Mouse (Mus musculus) embryo, embryonic 10 days (tissue): ENCODE results near the gene Pkm.

Source experiments
- DNase-seq: peaks from one replicate; pipeline ENCODE4 v3.0.0-alpha.2; 2015; ENCODE audit warnings: low spot score

Pkm gene

GRCm38 (mm10) chr9:59709225-59709624, 53.1 kb downstream of the Pkm start:
- DNase-seq: no peak

- no peak for DNase-seq
Measured at GRCm38 (mm10) chr9:59716275-59716898, 60.2 kb downstream of the Pkm start.

GRCm38 (mm10) chr9:59718237-59718636, 62.1 kb downstream of the Pkm start:
- no peak for DNase-seq

- DNase-seq: no peak
Measured at GRCm38 (mm10) chr9:59721144-59721543, 65.0 kb downstream of the Pkm start.

GRCm38 (mm10) chr9:59723096-59723657, 67.0 kb downstream of the Pkm start:
- DNase-seq: peak; percentile 93

GRCm38 (mm10) chr9:59723791-59724442, 67.7 kb downstream of the Pkm start:
- no peak for DNase-seq

GRCm38 (mm10) chr9:59725515-59725914, 69.3 kb downstream of the Pkm start:
- no peak for DNase-seq

- DNase-seq: no peak
Measured at GRCm38 (mm10) chr9:59727569-59728286, 71.6 kb downstream of the Pkm start.
